Mouse (Mus musculus): ENCODE data around the gene Phactr4.
"Not testable (repeated sequence)": the region's sequence is repeated elsewhere in the genome, so short reads cannot be mapped to it uniquely, and the experiment has no call there.

The Phactr4 gene

GRCm38 (mm10) chr4:132421923-132422782, at the start of gene Phactr4:
TSS of gene Phactr4 (minus strand) at chr4:132422489.
- peak; percentile 79 for DNase-seq (ENCODE audit: low spot score)

- no peak for DNase-seq (ENCODE audit: low spot score)
These were observed 47.6 kb upstream of the Phactr4 start for GRCm38 (mm10) chr4:132469873-132470272.

- DNase-seq (ENCODE audit: low spot score) = no peak
These were observed 41.9 kb upstream of the Phactr4 start for GRCm38 (mm10) chr4:132464255-132464613.

GRCm38 (mm10) chr4:132463430-132464254, 41.4 kb upstream of the Phactr4 start, which contains the start of gene Med18:
TSS of gene Med18 (minus strand) at chr4:132463921.
- peak; percentile 88 for DNase-seq (ENCODE audit: low spot score)

GRCm38 (mm10) chr4:132462836-132463235, 40.5 kb upstream of the Phactr4 start:
- DNase-seq (ENCODE audit: low spot score) = peak; percentile 2

- no peak for DNase-seq (ENCODE audit: low spot score)
These were observed 37.9 kb upstream of the Phactr4 start for GRCm38 (mm10) chr4:132460225-132460624.

GRCm38 (mm10) chr4:132455561-132455960, 33.3 kb upstream of the Phactr4 start:
- no peak for DNase-seq (ENCODE audit: low spot score)

GRCm38 (mm10) chr4:132455146-132455545, 32.9 kb upstream of the Phactr4 start:
- no peak for DNase-seq (ENCODE audit: low spot score)

GRCm38 (mm10) chr4:132454216-132454615, 31.9 kb upstream of the Phactr4 start:
- DNase-seq (ENCODE audit: low spot score) = no peak

GRCm38 (mm10) chr4:132449778-132450177, 27.5 kb upstream of the Phactr4 start:
- no peak for DNase-seq (ENCODE audit: low spot score)

GRCm38 (mm10) chr4:132446105-132446504, 23.8 kb upstream of the Phactr4 start:
- DNase-seq (ENCODE audit: low spot score) = no peak

- DNase-seq (ENCODE audit: low spot score) = no peak
These were observed 22.2 kb upstream of the Phactr4 start for GRCm38 (mm10) chr4:132444516-132444915.

- no peak for DNase-seq (ENCODE audit: low spot score)
These were observed 15.6 kb upstream of the Phactr4 start for GRCm38 (mm10) chr4:132437857-132438256.

- DNase-seq (ENCODE audit: low spot score) = no peak
These were observed 10.6 kb upstream of the Phactr4 start for GRCm38 (mm10) chr4:132432717-132433372.

- peak; percentile 57 for DNase-seq (ENCODE audit: low spot score)
These were observed 5.8 kb upstream of the Phactr4 start for GRCm38 (mm10) chr4:132428022-132428542.

GRCm38 (mm10) chr4:132427493-132427892, 5.2 kb upstream of the Phactr4 start:
- no peak for DNase-seq (ENCODE audit: low spot score)

- DNase-seq (ENCODE audit: low spot score) = no peak
These were observed 3.7 kb upstream of the Phactr4 start for GRCm38 (mm10) chr4:132426021-132426420.

GRCm38 (mm10) chr4:132424765-132425164, 2.5 kb upstream of the Phactr4 start:
- DNase-seq (ENCODE audit: low spot score) = no peak

- DNase-seq (ENCODE audit: low spot score) = no peak
These were observed 750 bp downstream of the Phactr4 start for GRCm38 (mm10) chr4:132421556-132421922.

- DNase-seq (ENCODE audit: low spot score) = no peak
These were observed 1.8 kb downstream of the Phactr4 start for GRCm38 (mm10) chr4:132420471-132420870.

- DNase-seq (ENCODE audit: low spot score) = no peak
These were observed 6.3 kb downstream of the Phactr4 start for GRCm38 (mm10) chr4:132415966-132416365.

- DNase-seq (ENCODE audit: low spot score) = not testable (repeated sequence)
These were observed 9.0 kb downstream of the Phactr4 start for GRCm38 (mm10) chr4:132413257-132413656.

All from spleen, adult 12 weeks (tissue).